11 mouse cellular contexts compared by ENCODE assay signal in genomic region chr5:144828365-144829102, GRCm38 (mm10).
A peak's percentile ranks its signal among the peaks of the same experiment; 100 is the strongest.
DNase-seq lines count a peak whose midpoint lies in the region; TF ChIP-seq lines count a peak whose summit lies in the region.
"Had no signal": no experiment of that assay in that cellular context is flagged by ENCODE, and none has a peak within 500 bp of the region (broad histone marks: within the 10 kb centered on the region; RNA-seq: fewer than 3 reads in every experiment).

No protein-coding gene starts in this region.

- peaks cover 1% of the 10 kb centered on the region for H3K36me3 ChIP-seq in kidney, adult 2 months (ENCODE audit: control insufficient read depth, insufficient read depth, low read length)

- DNase-seq in kidney, postnatal 14 days, result peak; percentile 8
- DNase-seq in kidney, adult 8-10 months, result no peak
- DNase-seq in adrenal gland, adult 8-10 months, result peak; percentile 71
- peak; percentile 68 for DNase-seq in cerebellum, adult 8-10 months
- DNase-seq in heart, adult 8-10 months (ENCODE audit: low spot score), result peak; percentile 35
- DNase-seq in kidney, adult 2 months, result no peak
- DNase-seq in embryo, embryonic 10 days (ENCODE audit: low spot score), result no peak
- DNase-seq in B cell, adult 2 months, result no peak

- H3K4me3 ChIP-seq in kidney, adult 2 months (ENCODE audit: insufficient read depth, low read depth, low read length), result no peak overlapping the region
- H3K4me3 ChIP-seq: hindbrain, embryonic 13.5 days; limb, embryonic 15.5 days had no signal

- no peak for TF ChIP-seq POLR2A in kidney, adult 2 months (IDR thresholded peaks at IDR 0.05; ENCODE audit: low read depth, low read length)

- H3K27ac ChIP-seq in kidney, adult 2 months (ENCODE audit: insufficient read depth, low read depth, low read length), result no peak overlapping the region
- H3K27ac ChIP-seq: hindbrain, embryonic 13.5 days; limb, embryonic 15.5 days; stomach, postnatal 0 days had no signal

- no peaks in the 10 kb centered on the region for H3K4me1 ChIP-seq in kidney, adult 2 months (ENCODE audit: control insufficient read depth, insufficient read depth, low read length)
- H3K4me1 ChIP-seq: hindbrain, embryonic 13.5 days; limb, embryonic 15.5 days had no signal

- WGBS in kidney, adult 2 months, result 88% methylated on average over 20 of the region's 20 CpGs

- no peak for TF ChIP-seq CTCF in kidney, adult 2 months (conservative IDR thresholded peaks at IDR 0.05; ENCODE audit: insufficient read depth, insufficient read length, low read depth, low read length)

- H3K27me3 ChIP-seq in kidney, adult 2 months (replicated peaks; ENCODE audit: control insufficient read depth, insufficient read depth, low read length), result no peaks in the 10 kb centered on the region
- H3K27me3 ChIP-seq: hindbrain, embryonic 13.5 days; limb, embryonic 15.5 days had no signal

Comparison
In these comparisons a context has a peak if more than half of its experiments do, and no peak if none do; other contexts are left out.
1. DNase-seq: peak in kidney, postnatal 14 days (single experiment), adrenal gland, adult 8-10 months (single experiment), cerebellum, adult 8-10 months (single experiment) and heart, adult 8-10 months (single experiment); none in kidney, adult 8-10 months (0 of 2), kidney, adult 2 months (single experiment), embryo, embryonic 10 days (single experiment) and B cell, adult 2 months (0 of 2).